Mouse (Mus musculus): ENCODE data around the gene Enkd1.
A peak's percentile ranks its signal among the peaks of the same experiment; 100 is the strongest.

Enkd1 gene

DNA sequence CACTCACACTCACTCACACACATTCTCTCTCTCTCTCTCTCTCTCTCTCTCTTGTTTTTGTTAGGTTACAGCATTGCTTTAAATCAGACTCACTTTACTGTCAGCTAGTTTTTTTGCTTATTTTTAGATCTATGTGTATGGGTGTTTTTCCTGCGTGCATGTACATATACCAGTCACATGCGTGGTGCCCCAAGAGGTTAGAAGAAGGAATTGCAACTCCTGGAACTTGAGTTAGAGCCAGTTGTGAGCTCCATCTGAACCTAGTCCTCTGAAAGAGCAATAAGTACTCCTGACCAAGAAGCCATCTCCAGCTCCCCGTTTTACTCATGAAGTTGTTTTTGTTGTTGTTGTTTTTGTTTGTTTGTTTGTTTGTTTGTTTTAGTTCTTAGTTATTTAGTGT, 46.8 kb downstream of the Enkd1 start:
- peak; percentile 51 for DNase-seq (ENCODE audit: low read depth, low spot score)

DNA sequence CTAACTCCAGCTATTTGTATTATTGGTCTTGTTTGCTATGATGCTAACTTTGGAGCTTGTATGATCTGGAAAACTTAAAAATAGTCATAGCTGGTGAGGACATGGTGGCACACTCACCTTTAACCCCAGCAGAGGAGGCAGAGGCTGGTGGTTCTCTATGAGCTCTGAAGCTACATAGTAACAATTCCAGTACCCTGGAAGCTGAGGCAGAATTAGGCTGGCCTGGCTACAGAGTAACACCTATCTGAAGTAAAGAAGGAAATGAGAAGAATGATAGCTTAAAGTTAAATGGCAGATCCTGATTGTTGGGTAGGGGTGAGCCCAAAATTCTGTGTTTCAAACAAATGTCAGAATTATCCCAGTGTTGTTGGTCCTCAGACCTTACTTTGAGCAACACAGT, 50.4 kb downstream of the Enkd1 start:
- DNase-seq (ENCODE audit: low read depth, low spot score), result no peak

All from A20 (cell line).